Mouse (Mus musculus) A20 (cell line): ENCODE measurements around the gene Psmc2.
A peak's percentile ranks its signal among the peaks of the same experiment; 100 is the strongest.

Experiments used
- DNase-seq: peaks from one replicate; pipeline ENCODE4 v3.0.0-alpha.2; 2011; ENCODE audit warnings: low read depth, low spot score

The Psmc2 gene

GRCm38 (mm10) chr5:21804837-21805236 lies 19.8 kb downstream of the Psmc2 start:
- DNase-seq, result no peak

GRCm38 (mm10) chr5:21810924-21811323 lies 25.8 kb downstream of the Psmc2 start:
- DNase-seq, result no peak

- peak; percentile 74 for DNase-seq
These were observed 28.9 kb downstream of the Psmc2 start for GRCm38 (mm10) chr5:21813994-21814393.

- DNase-seq, result no peak
These were observed 41.3 kb downstream of the Psmc2 start for GRCm38 (mm10) chr5:21826370-21826769.

GRCm38 (mm10) chr5:21827643-21828042 lies 42.6 kb downstream of the Psmc2 start:
- no peak for DNase-seq

GRCm38 (mm10) chr5:21828855-21829254 lies 43.8 kb downstream of the Psmc2 start:
- DNase-seq, result no peak

GRCm38 (mm10) chr5:21831761-21832160 lies 46.7 kb downstream of the Psmc2 start:
- DNase-seq, result no peak

GRCm38 (mm10) chr5:21844676-21845075 lies 59.6 kb downstream of the Psmc2 start:
- DNase-seq, result peak; percentile 33

- DNase-seq, result no peak
These were observed 61.7 kb downstream of the Psmc2 start for GRCm38 (mm10) chr5:21846616-21847290.

GRCm38 (mm10) chr5:21847438-21847837 lies 62.4 kb downstream of the Psmc2 start:
- DNase-seq, result peak; percentile 10

GRCm38 (mm10) chr5:21851679-21852340 lies 66.7 kb downstream of the Psmc2 start:
- DNase-seq, result no peak
